Mouse (Mus musculus) thymus, postnatal 25 days (tissue): ENCODE data around the gene Znrf3.

Experiments
- DNase-seq: peaks from one replicate; pipeline ENCODE4 v3.0.0; 2022

Gene Znrf3

DNA sequence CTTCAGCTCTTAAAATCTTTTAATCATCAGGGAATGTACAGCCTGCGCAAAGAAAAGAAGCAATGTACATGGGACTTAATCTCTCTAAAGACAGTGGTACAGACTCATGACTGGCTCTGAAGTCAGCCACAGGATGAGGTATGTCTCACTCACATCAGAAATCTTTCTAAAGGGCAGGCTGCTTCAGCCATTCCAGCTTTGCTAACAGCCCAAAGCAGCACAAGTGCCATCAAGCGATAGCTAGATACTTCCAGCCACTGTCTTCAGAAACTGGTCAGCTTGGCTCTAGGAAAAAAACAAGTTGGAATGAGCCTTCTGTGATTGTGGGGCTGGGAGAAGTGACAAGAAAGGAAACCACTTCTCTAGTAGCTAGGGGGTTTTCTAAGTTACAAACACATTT is 7.0 kb downstream of the Znrf3 start:
- DNase-seq: no peak

DNA sequence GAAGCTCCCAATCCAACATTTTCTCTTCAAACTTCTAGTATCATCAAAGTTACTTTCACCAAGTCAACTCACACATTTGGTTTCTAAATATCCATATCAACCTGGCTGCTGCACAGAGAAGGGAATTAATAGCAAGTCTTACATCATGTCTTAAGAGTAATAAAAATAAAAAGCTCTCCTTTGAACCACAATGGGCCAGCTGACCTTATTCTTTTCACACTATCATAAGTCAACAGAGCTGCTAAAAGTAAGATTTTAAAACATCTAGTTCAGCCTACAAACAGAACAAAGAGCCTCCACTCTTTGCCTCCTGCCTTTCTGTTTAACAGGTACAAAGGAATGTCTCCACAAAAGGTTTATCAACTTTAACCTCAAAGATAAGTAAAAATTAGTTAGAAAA is 7.7 kb downstream of the Znrf3 start:
- no peak for DNase-seq

- DNase-seq: no peak
Observed at GRCm38 (mm10) chr11:5435493-5435892, 9.2 kb downstream of the Znrf3 start.

DNA sequence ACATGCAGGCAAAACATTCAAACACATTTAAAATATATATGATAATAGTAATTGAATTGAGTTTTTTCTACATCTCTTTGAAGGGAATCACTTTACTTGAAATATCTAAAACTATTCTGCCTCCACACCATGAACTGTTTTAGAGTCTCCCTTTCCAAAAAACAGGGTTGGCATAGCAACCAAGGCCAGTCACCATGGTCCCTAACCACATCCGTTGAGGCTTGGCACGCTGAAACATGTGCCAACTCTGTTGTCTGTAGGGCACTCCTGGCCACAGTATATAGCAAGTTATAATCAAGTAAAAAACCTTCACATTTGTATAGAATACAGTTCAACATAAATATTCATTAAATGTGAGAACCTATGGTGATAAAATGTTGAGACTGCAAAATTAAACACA is 12.3 kb downstream of the Znrf3 start:
- peak; percentile 73 for DNase-seq

DNA sequence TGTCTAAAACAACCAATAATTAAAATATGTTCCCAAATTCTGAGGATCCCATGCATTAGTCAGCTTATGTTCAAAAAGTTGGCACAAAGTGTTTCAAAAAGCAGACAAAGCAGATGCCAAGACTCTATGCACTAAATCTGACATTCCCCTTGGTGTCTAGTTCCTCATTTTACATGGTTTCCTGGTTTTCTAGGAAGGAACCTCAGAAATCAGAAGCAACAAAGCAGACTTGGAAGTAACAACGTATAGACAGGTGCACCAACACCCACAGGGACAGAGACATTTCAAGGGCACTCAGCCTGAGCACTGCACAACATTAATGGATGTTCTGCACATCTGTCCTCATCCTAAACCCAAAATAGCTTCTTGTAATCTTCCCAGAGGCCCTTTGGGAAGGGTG is 13.8 kb downstream of the Znrf3 start:
- no peak for DNase-seq

DNA sequence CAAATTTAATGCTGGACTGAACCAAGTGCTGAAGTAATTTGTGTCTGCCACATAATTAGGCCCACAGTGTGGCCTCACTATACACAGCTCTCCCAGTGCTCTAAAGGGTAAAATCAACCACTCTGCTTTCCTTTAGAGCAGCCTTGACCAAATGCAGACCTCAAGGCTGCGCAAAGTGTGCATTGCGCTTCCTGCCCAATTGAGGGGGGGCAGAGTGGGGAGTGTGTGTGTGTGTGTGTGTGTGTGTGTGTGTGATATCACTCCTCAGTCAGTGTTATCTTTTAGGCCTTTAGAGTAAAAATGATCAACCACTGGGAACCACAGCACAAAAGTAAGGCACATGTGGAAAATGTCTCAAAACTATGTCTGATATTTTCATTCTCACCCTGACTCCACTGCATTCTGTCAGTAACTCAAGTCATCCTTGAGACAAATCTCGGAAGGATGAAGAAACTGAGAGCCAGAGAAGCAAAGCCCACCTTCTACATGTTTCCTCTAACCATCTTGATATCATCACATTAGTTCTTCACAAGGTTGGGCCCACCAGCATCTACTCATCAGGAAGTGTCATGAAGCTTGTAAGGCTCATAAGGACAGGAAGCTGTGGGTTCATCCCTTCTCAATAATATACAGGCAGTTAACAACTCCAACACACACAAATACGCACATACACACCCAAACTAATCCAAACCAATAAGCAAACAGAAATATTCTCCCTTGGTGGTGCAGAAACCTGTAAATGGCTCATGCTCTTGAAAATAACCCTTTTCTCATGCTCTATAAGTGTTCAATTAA is 15.1 kb downstream of the Znrf3 start:
- DNase-seq: no peak

DNA sequence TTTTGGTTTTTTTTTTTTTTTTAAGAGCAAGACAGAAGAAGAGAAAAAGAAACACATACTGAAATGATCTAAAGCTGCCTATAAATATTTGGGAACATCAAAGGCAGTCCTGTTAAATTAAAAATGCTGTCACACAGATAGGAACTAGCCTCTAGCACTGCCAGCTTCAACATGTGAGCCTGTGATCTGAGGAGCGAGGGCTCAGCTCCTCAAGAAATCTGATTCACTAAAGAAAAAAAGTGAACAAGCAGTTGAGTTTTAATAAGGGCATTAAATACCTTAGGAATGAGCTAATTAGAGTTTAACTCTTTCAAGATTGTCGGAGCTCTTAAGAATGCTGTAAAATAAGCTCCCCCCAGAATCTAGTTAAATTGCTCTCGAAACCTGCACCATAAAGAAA is 17.4 kb downstream of the Znrf3 start:
- DNase-seq: no peak

DNA sequence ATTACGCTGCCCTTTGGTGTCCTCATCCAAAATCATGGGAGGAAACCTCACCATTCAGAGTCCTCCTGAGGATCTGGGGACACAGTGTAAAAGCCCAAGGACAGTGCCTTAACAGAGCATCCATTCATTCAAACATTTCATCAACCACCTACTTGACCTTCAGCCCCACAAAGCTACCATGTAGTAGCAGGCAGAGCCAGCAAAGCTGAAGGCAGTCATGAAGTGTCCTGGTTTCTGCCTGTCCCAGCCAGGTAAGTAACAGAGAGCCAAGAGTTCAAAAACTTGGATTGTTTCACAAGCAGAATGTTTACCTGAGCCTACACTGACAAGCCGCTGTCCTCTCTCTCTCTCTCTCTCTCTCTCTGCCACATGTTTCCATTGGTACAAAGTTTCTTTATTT is 18.3 kb downstream of the Znrf3 start:
- no peak for DNase-seq

GRCm38 (mm10) chr11:5425106-5425505 is 19.5 kb downstream of the Znrf3 start:
- no peak for DNase-seq

GRCm38 (mm10) chr11:5424185-5424584 is 20.5 kb downstream of the Znrf3 start:
- no peak for DNase-seq

GRCm38 (mm10) chr11:5423000-5423399 is 21.6 kb downstream of the Znrf3 start:
- DNase-seq: no peak

- DNase-seq: no peak
Observed at GRCm38 (mm10) chr11:5422252-5422636, 22.4 kb downstream of the Znrf3 start.

- DNase-seq: no peak
Observed at GRCm38 (mm10) chr11:5421506-5422251, 23.0 kb downstream of the Znrf3 start.

- peak; percentile 35 for DNase-seq
Observed at GRCm38 (mm10) chr11:5415617-5416338, 28.9 kb downstream of the Znrf3 start.

- no peak for DNase-seq
Observed at GRCm38 (mm10) chr11:5414856-5415616, 29.6 kb downstream of the Znrf3 start.

- no peak for DNase-seq
Observed at GRCm38 (mm10) chr11:5412644-5413190, 31.9 kb downstream of the Znrf3 start.

GRCm38 (mm10) chr11:5411577-5411976 is 33.1 kb downstream of the Znrf3 start:
- peak; percentile 78 for DNase-seq

DNA sequence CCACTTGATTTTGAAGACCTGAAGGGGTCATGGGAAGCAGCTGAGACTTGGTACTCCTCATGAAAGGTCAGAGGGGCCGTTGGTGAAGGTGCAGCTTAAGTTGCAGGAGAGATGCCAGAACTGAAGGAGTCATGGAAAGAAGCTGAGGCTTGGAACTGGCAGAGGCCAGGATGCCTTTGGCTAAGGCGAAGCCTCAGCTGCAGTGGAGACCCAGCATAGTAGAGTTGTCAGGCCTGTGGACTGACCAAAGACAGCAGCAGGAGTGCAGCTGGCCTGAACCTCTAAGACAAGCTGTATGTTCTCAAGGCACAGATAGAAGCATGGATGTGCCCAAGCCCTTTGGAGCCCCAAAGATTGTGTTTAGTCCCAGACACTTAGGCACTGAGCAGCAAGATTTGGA is 40.5 kb downstream of the Znrf3 start:
- no peak for DNase-seq

DNA sequence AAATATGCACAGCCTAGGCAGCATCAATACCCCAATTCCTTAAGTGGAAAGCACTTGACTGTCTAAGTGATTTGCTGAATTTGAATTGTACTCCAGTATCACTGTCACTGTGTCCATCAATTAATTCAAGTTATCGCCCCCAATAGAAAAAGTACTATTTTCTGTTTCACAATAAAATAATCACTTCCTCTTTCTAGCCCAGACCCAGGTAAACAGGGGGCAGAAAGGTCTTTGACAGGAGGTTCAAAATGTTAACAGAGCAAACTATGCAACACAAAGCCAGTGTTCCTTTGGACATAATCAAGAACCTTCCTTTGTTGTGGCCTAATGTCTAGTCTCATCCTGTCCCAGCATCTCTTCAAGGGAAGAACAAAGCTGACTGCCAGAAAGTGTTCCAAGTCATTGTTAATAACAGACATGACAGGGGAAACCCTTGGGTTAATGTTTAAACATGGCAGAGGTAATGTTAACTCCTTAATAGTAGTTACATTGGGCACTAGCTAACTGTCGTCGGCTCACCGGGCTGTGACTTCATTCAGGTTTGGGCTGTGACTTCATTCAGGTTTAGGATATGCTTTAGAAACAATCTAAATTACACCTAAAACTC is 42.4 kb downstream of the Znrf3 start:
- DNase-seq: no peak

GRCm38 (mm10) chr11:5398301-5399053 is 46.2 kb downstream of the Znrf3 start:
- no peak for DNase-seq
